Mouse (Mus musculus) lung, postnatal 0 days (tissue): ENCODE results near the gene S100a10. TPM values are rescaled to one million over a fixed set of nuclear protein-coding genes. Genes with fewer than 3 reads are reported as not detected.
A peak's percentile ranks its signal among the peaks of the same experiment; 100 is the strongest.

Experiments used
- ATAC-seq: fragments of 200-750 bp; cut with Nextera tagmentation; 2 replicates; pipeline ENCODE4 v1.8.0; 2017; ENCODE audit warnings: moderate library complexity
- DNase-seq: peaks from one replicate; pipeline ENCODE4 v3.0.0-alpha.2; 2016; ENCODE audit warnings: low spot score
- H3K27ac ChIP-seq: fragments of 300-500 bp; sonication (generic); 2 replicates; pipeline ENCODE4 v1.5.1; 2014; ENCODE audit warnings: antibody characterized with exemption, mild to moderate bottlenecking, low read length, mixed read lengths
- H3K27me3 ChIP-seq: fragments of 300-500 bp; sonication (generic); replicated peaks from 2 replicates; pipeline ENCODE4 v1.6.1; 2014; ENCODE audit warnings: low read length, mixed read lengths; ENCODE audit not compliant: insufficient read depth
- H3K36me3 ChIP-seq: fragments of 300-500 bp; sonication (generic); 2 replicates; pipeline ENCODE4 v1.6.1; 2014; ENCODE audit warnings: low read length, mixed read lengths; ENCODE audit not compliant: insufficient read depth
- H3K4me1 ChIP-seq: fragments of 300-500 bp; sonication (generic); 2 replicates; pipeline ENCODE4 v1.6.1; 2014; ENCODE audit warnings: antibody characterized with exemption, low read depth, low read length, mixed read lengths; ENCODE audit not compliant: insufficient read depth
- H3K4me2 ChIP-seq: fragments of 300-500 bp; sonication (generic); replicated peaks from 2 replicates; pipeline ENCODE4 v1.6.1; 2014; ENCODE audit warnings: low read depth, mild to moderate bottlenecking, low read length, moderate library complexity, mixed read lengths
- H3K4me3 ChIP-seq: fragments of 300-500 bp; sonication (generic); 2 replicates; pipeline ENCODE4 v1.5.1; 2014; ENCODE audit warnings: low read depth, low read length
- H3K9ac ChIP-seq: fragments of 300-500 bp; sonication (generic); replicated peaks from 2 replicates; pipeline ENCODE4 v1.6.1; 2014; ENCODE audit warnings: low read depth, mild to moderate bottlenecking
- H3K9me3 ChIP-seq: fragments of 300-500 bp; sonication (generic); 2 replicates; pipeline ENCODE4 v1.6.1; 2016; ENCODE audit warnings: low read length, mixed read lengths
- CTCF ChIP-seq: IDR thresholded peaks from 2 replicates; pipeline ENCODE4 v1.5.1; 2016; ENCODE audit warnings: antibody characterized with exemption, mild to moderate bottlenecking
- EP300 ChIP-seq: IDR thresholded peaks from 2 replicates; pipeline ENCODE4 v1.6.1; 2016; ENCODE audit warnings: antibody characterized with exemption, mild to moderate bottlenecking, control low read depth
- WGBS: fragments of 180-500 bp; shearing (Covaris S2); extraction: QIAGEN DNeasy Blood & Tissue Kit; methylation state at CpG from one replicate; pipeline ENCODE4 v1.1.7; 2014; 5-methylcytosine and 5-hydroxymethylcytosine counted together
- polyA plus RNA-seq: library from polyadenylated mRNA; unstranded; fragments of >200 nt; fragmentation: Nextera tagmentation; extraction: Ambion mirVana; gene quantifications from 2 replicates; pipeline ENCODE4 v1.2.1, GENCODE M21; 2015

S100a10 gene
- polyA plus RNA-seq, 1 experiment from 2014 or later: 447 TPM

DNA sequence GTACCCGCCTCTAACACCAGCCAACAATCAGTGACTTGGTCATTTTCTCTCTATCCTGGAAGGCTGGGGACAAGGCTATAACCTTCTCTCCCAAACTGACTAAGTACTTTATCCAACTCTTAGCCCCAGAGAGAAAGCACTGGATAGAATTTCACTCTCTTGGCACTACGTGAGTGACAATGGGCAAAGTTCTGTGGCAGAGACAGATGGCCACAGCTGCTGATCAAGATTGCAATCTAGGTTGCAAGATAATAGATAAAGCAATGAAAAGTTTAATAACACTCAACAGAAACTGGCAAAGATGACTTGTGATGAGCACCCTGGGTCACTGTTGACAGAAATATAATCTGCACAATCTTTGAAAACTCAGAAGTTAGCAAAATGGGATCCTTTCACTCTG, 14.2 kb downstream of the S100a10 start:
- WGBS: 39% methylated on average over 2 of the region's 2 CpGs
- Histone ChIP-seq H3K27me3 (no peaks in the 10 kb centered on the region), H3K27ac (peak overlapping the region; percentile 68), H3K4me3 (no peak overlapping the region), H3K4me2 (peak overlapping the region; percentile 18; the same call in 1 of the 2 replicates), H3K9me3 (no peaks in the 10 kb centered on the region), H3K9ac (no peak overlapping the region), H3K4me1 (no peaks in the 10 kb centered on the region), H3K36me3 (peaks cover 4% of the 10 kb centered on the region; the same call in 1 of the 2 replicates)
- no peak for ATAC-seq
- no peak for DNase-seq
- TF ChIP-seq EP300 (no peak), CTCF (no peak)

DNA sequence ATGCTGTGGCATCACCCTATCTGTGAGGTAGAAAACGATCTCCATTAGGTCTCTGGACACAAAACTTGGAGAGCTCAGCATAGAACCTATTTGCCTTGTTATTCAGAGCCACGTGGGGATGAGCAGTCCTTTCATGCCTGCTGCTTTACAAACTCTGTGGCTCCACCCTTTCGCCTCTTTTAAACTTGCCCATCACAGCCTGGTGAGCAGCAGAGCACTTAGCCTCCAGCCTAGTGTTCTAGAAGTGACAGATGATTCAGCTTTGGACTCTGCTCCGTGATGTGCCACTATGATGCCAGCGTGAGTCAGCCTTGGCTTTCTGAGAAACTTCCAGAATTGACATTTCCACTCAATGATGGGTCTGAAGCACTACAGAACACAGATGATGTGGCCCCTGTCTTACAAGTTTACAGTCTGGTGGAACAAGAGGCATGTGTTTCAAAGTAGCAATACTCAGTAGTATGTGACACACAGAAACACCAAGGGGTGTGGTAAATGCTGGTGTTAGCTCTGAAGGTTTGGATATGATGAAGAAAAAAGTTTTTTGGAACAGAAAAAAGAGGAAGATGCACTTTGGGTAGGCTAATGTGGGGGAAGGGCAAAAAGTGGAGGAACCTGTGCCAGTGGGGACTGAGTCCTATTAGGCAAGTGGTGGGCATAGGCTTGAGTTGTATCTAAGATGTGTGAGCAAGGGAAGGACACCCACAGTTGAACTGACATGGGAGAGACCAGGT, 17.3 kb downstream of the S100a10 start:
- no peaks in the 10 kb centered on the region for H3K4me1 ChIP-seq
- no peak overlapping the region for H3K4me3 ChIP-seq
- H3K27me3 ChIP-seq: no peaks in the 10 kb centered on the region
- H3K36me3 ChIP-seq: no peaks in the 10 kb centered on the region
- no peak overlapping the region for H3K4me2 ChIP-seq
- no peaks in the 10 kb centered on the region for H3K9me3 ChIP-seq
- no peak overlapping the region for H3K9ac ChIP-seq
- H3K27ac ChIP-seq: no peak overlapping the region
- WGBS: 69% methylated on average over 5 of the region's 5 CpGs
- ATAC-seq: no peak
- TF ChIP-seq CTCF: no peak
- no peak for DNase-seq

DNA sequence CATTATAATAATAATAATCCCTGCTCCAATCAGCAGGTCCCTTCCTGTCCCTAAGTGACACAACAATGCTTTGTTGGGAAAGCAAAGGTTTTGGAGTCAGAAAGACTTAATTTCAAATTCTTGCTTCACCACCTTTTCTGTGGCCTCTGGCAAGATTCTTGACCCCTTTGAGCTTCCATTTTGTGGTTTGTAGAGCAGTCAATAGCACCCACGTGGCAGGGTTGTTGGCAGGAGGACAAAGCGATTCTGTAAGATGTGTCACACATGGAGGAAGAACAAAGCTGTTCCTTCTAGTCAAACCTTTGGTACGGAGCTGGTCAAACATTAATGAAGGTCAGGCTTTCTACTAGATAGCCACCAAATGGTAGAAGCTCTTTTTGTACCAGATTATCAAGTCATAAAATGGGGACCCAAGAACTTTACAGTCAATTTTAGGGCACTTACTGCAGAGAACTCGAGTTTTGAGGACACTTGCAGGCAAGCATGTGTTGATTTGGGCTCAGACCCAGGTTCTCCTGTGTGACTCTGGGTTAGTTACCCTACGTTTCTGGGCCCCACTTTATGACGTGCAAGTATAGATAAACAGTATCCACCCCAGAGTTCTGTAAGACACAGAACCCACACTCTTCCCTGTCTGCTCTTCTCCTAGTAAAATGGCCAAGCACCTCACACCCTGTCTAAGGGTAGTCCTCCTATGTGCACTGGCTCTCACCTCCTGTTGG, 24.6 kb downstream of the S100a10 start:
- TF ChIP-seq CTCF: no peak
- TF ChIP-seq EP300: peak; percentile 50; the same call in 1 of the 2 replicates
- H3K9ac ChIP-seq: no peak overlapping the region
- H3K4me1 ChIP-seq: no peaks in the 10 kb centered on the region
- H3K27me3 ChIP-seq: no peaks in the 10 kb centered on the region
- peak; percentile 66 for DNase-seq
- H3K4me2 ChIP-seq: no peak overlapping the region
- no peak overlapping the region for H3K4me3 ChIP-seq
- 42% methylated on average over 6 of the region's 6 CpGs for WGBS
- no peaks in the 10 kb centered on the region for H3K36me3 ChIP-seq
- H3K9me3 ChIP-seq: no peaks in the 10 kb centered on the region
- no peak overlapping the region for H3K27ac ChIP-seq
- peak; percentile 64 for ATAC-seq

DNA sequence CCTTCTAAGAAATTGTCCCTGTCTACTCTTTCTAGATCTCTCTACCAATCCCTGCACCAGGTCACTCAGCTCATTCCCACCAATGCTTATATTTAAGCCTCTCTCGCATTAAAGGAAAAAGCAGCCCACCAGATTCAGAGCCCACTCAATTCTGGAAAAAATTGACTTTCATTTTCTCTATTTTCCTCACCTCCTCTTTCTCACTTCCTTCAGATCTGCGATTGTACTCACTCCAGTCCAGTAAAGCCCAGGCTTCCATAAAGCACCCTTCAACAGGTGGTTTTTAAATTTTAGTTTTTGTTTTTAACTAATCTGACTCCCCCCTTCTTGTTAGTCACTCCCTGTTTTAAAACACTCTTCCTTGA, 25.1 kb downstream of the S100a10 start:
- TF ChIP-seq EP300 (no peak), CTCF (no peak)
- DNase-seq: no peak
- no peak overlapping the region for H3K9ac ChIP-seq
- H3K4me2 ChIP-seq: no peak overlapping the region
- no peaks in the 10 kb centered on the region for H3K27me3 ChIP-seq
- no peak for ATAC-seq
- no peak overlapping the region for H3K4me3 ChIP-seq
- H3K27ac ChIP-seq: no peak overlapping the region
- H3K9me3 ChIP-seq: no peaks in the 10 kb centered on the region
- H3K4me1 ChIP-seq: no peaks in the 10 kb centered on the region
- no peaks in the 10 kb centered on the region for H3K36me3 ChIP-seq
- WGBS: 92% methylated on average over 2 of the region's 2 CpGs

- H3K4me3 ChIP-seq: no peak overlapping the region
- WGBS: 43% methylated on average over 2 of the region's 2 CpGs
- no peaks in the 10 kb centered on the region for H3K27me3 ChIP-seq
- no peaks in the 10 kb centered on the region for H3K4me1 ChIP-seq
- no peaks in the 10 kb centered on the region for H3K9me3 ChIP-seq
- ATAC-seq (peak; percentile 84), DNase-seq (peak; percentile 46)
- no peak overlapping the region for H3K4me2 ChIP-seq
- no peak overlapping the region for H3K9ac ChIP-seq
- no peaks in the 10 kb centered on the region for H3K36me3 ChIP-seq
- TF ChIP-seq EP300 (no peak), CTCF (no peak)
- H3K27ac ChIP-seq: no peak overlapping the region
Observed at GRCm38 (mm10) chr3:93580946-93581345, 26.1 kb downstream of the S100a10 start.

GRCm38 (mm10) chr3:93581687-93582086, 26.8 kb downstream of the S100a10 start:
- WGBS: 80% methylated on average over 4 of the region's 4 CpGs
- H3K36me3 ChIP-seq: no peaks in the 10 kb centered on the region
- DNase-seq: no peak
- H3K4me3 ChIP-seq: no peak overlapping the region
- no peaks in the 10 kb centered on the region for H3K27me3 ChIP-seq
- H3K9ac ChIP-seq: no peak overlapping the region
- TF ChIP-seq EP300 (no peak), CTCF (no peak)
- no peak overlapping the region for H3K4me2 ChIP-seq
- no peak overlapping the region for H3K27ac ChIP-seq
- H3K4me1 ChIP-seq: no peaks in the 10 kb centered on the region
- H3K9me3 ChIP-seq: no peaks in the 10 kb centered on the region
- ATAC-seq: no peak
